Mouse (Mus musculus) testis, adult 2 months (tissue): ENCODE measurements around the gene Bach2. TPM values are rescaled to one million over a fixed set of nuclear protein-coding genes. Genes with fewer than 3 reads are reported as not detected.

Experiments used
- H3K27ac ChIP-seq: fragments of 200-500 bp; 2 replicates; pipeline ENCODE4 v1.5.1; 2012; ENCODE audit warnings: low read depth, low read length; ENCODE audit not compliant: control insufficient read depth, insufficient read depth
- H3K27me3 ChIP-seq: fragments of 200-500 bp; 2 replicates; pipeline ENCODE4 v1.6.1; 2012; ENCODE audit warnings: mild to moderate bottlenecking, low read length, moderate library complexity; ENCODE audit not compliant: control insufficient read depth, insufficient read depth
- H3K36me3 ChIP-seq: fragments of 200-500 bp; 2 replicates; pipeline ENCODE4 v1.6.1; 2012; ENCODE audit warnings: mild to moderate bottlenecking, low read length; ENCODE audit not compliant: control insufficient read depth, insufficient read depth
- H3K4me1 ChIP-seq: fragments of 200-500 bp; 2 replicates; pipeline ENCODE4 v1.6.1; 2012; ENCODE audit warnings: low read length; ENCODE audit not compliant: control insufficient read depth, insufficient read depth
- H3K4me3 ChIP-seq: fragments of 200-500 bp; 2 replicates; pipeline ENCODE4 v1.5.1; 2012; ENCODE audit warnings: low read depth, mild to moderate bottlenecking, low read length, moderate library complexity, mixed read lengths; ENCODE audit not compliant: control insufficient read depth
- CTCF ChIP-seq: fragments of 200-500 bp; IDR thresholded peaks from 2 replicates; pipeline ENCODE4 v1.5.1; 2012; ENCODE audit warnings: low read depth, mild to moderate bottlenecking, inconsistent platforms, low read length, moderate library complexity; ENCODE audit not compliant: control insufficient read depth, insufficient read depth, insufficient replicate concordance
- POLR2A ChIP-seq: fragments of 200-500 bp; IDR thresholded peaks from 2 replicates; pipeline ENCODE4 v1.6.1; 2012; ENCODE audit warnings: low read depth, mild to moderate bottlenecking, inconsistent platforms, low read length, moderate library complexity; ENCODE audit not compliant: control insufficient read depth
- polyA plus RNA-seq: library from polyadenylated mRNA; depleted of rRNA; stranded (reverse); fragments of >200 nt; gene quantifications from 2 replicates; pipeline ENCODE4 v1.2.3, GENCODE M21; 2012

Bach2 gene
- polyA plus RNA-seq, 1 experiment: 2.3 TPM

GRCm38 (mm10) chr4:32560724-32561554, 322.3 kb downstream of the Bach2 start:
- Histone ChIP-seq H3K36me3 (no peaks in the 10 kb centered on the region), H3K27me3 (no peaks in the 10 kb centered on the region), H3K27ac (peak overlapping the region; percentile 33; the same call in 1 of the 2 replicates), H3K4me3 (no peak overlapping the region), H3K4me1 (peaks cover 7% of the 10 kb centered on the region)
- TF ChIP-seq CTCF: no peak
- TF ChIP-seq POLR2A: no peak

GRCm38 (mm10) chr4:32561555-32562095, 323.0 kb downstream of the Bach2 start:
- Histone ChIP-seq H3K36me3 (no peaks in the 10 kb centered on the region), H3K27ac (peak overlapping the region; percentile 33; the same call in 1 of the 2 replicates), H3K27me3 (no peaks in the 10 kb centered on the region), H3K4me1 (peaks cover 7% of the 10 kb centered on the region), H3K4me3 (no peak overlapping the region)
- TF ChIP-seq CTCF (peak; percentile 34; the same call in 1 of the 2 replicates), POLR2A (no peak)

GRCm38 (mm10) chr4:32562319-32563115, 323.9 kb downstream of the Bach2 start:
- TF ChIP-seq CTCF: no peak
- TF ChIP-seq POLR2A: no peak
- H3K27ac ChIP-seq: no peak overlapping the region
- H3K4me1 ChIP-seq: peaks cover 7% of the 10 kb centered on the region
- H3K36me3 ChIP-seq: no peaks in the 10 kb centered on the region
- no peak overlapping the region for H3K4me3 ChIP-seq
- no peaks in the 10 kb centered on the region for H3K27me3 ChIP-seq

GRCm38 (mm10) chr4:32564416-32564815, 325.8 kb downstream of the Bach2 start:
- Histone ChIP-seq H3K27ac (no peak overlapping the region), H3K4me1 (peaks cover 7% of the 10 kb centered on the region), H3K4me3 (no peak overlapping the region), H3K27me3 (no peaks in the 10 kb centered on the region), H3K36me3 (no peaks in the 10 kb centered on the region)
- TF ChIP-seq CTCF: no peak
- TF ChIP-seq POLR2A: no peak

GRCm38 (mm10) chr4:32564918-32565317, 326.3 kb downstream of the Bach2 start:
- no peaks in the 10 kb centered on the region for H3K36me3 ChIP-seq
- peaks cover 7% of the 10 kb centered on the region for H3K4me1 ChIP-seq
- TF ChIP-seq POLR2A: no peak
- H3K27ac ChIP-seq: no peak overlapping the region
- H3K4me3 ChIP-seq: no peak overlapping the region
- H3K27me3 ChIP-seq: no peaks in the 10 kb centered on the region

- TF ChIP-seq POLR2A (no peak), CTCF (no peak)
- H3K4me3 ChIP-seq: no peak overlapping the region
- H3K27ac ChIP-seq: no peak overlapping the region
- no peaks in the 10 kb centered on the region for H3K36me3 ChIP-seq
- H3K27me3 ChIP-seq: no peaks in the 10 kb centered on the region
- H3K4me1 ChIP-seq: no peaks in the 10 kb centered on the region
Measured at GRCm38 (mm10) chr4:32569054-32569453, 330.4 kb downstream of the Bach2 start.

- Histone ChIP-seq H3K36me3 (no peaks in the 10 kb centered on the region), H3K4me3 (no peak overlapping the region), H3K27me3 (no peaks in the 10 kb centered on the region), H3K27ac (no peak overlapping the region), H3K4me1 (no peaks in the 10 kb centered on the region)
- no peak for TF ChIP-seq POLR2A
- TF ChIP-seq CTCF: no peak
Measured at GRCm38 (mm10) chr4:32569995-32570938, 331.7 kb downstream of the Bach2 start.
